Mouse (Mus musculus) megakaryocyte, embryonic 14.5 days (primary cell): ENCODE measurements around the gene Hspg2.

Experiments
- FLI1 ChIP-seq: IDR thresholded peaks from 2 replicates; pipeline ENCODE4 v1.6.1; 2012; ENCODE audit warnings: low read length, inconsistent platforms, mixed read lengths
- GATA1 ChIP-seq: IDR thresholded peaks from 3 replicates; pipeline ENCODE4 v1.6.1; 2012; ENCODE audit warnings: mixed read lengths, low read length, inconsistent platforms, borderline replicate concordance

- no peak for TF ChIP-seq GATA1
- no peak for TF ChIP-seq FLI1
Observed at GRCm38 (mm10) chr4:137470701-137471317, 2.2 kb downstream of the Hspg2 start.
